Mouse (Mus musculus): ENCODE data around the gene Samd14. TPM values are rescaled to one million over a fixed set of nuclear protein-coding genes. Genes with fewer than 3 reads are reported as not detected.

Gene Samd14
- polyA plus RNA-seq, 1 experiment from 2014 or later: 89.2 TPM

DNA sequence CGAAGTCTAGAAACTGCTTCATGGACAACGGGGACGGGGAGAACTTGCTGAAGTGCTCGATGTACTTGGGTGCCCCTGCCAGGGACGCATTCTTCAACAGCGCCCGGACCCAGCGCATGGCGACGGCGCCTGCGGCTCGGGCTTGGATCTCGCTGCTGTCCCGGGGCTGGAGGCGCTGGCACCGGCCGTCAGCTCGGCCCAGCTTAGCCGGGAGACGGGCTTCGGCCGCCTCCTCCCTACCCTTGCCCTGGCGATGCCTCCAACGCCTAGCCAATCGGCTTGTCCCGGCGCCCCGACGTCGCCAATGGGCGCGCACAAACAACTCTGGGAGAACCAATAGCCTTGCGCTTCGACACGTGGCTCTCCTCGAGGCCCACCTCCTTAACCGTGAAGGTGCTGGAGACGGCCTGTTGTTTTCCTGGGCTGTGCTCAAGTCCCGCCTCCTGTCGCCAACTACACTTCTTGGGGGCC, 31.5 kb downstream of the Samd14 start, which contains the start of gene Pdk2:
Gene Pdk2, minus strand, starts transcription at position 216 of the 471 bp plus-strand sequence.
- ATAC-seq: peak; percentile 98
- Histone ChIP-seq H3K4me2 (peak within 1 kb of the TSS; percentile 83), H3K27ac (peak within 1 kb of the TSS; percentile 33; the same call in 1 of the 2 replicates), H3K9ac (peak within 1 kb of the TSS; percentile 68), H3K27me3 (0 out of 2 replicates have a peak, but pooled peaks cover 3% of the 10 kb centered on the region), H3K9me3 (replicated peaks) (no peaks in the 10 kb centered on the region), H3K4me1 (peaks cover 21% of the 10 kb centered on the region), H3K36me3 (ENCODE audit: poor library complexity, severe bottlenecking) (0 out of 2 replicates have a peak, but pooled peaks cover 9% of the 10 kb centered on the region), H3K4me3 (peak within 1 kb of the TSS; percentile 68)
- under 1% methylated on average over 41 of the region's 41 CpGs for WGBS

DNA sequence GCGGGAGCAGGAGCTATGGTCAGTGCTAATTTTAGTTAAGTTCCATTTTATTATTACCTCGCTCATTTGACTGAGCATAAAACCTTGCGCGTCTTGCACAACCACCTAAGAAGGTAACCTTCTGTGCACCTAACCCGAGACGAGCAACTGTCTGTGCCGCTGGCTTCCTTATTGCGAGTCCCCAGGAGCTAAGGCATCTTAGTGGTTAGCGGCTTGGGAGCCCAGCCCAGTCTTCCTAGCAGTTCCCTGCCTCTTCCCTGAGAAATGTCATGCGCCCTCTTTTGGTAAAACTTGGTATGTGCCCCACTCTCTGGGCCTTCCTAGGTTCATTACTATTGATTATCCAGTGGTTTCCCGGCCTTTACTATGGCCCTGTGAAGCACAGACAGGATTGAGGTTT, 32.4 kb downstream of the Samd14 start:
- peak overlapping the region; percentile 68 for H3K4me3 ChIP-seq
- ATAC-seq: peak; percentile 21; the same call in 1 of the 2 replicates
- no peaks in the 10 kb centered on the region for H3K9me3 ChIP-seq (replicated peaks)
- 0 out of 2 replicates have a peak, but pooled peaks cover 3% of the 10 kb centered on the region for H3K27me3 ChIP-seq
- no peak overlapping the region for H3K27ac ChIP-seq
- peak overlapping the region; percentile 83 for H3K4me2 ChIP-seq
- H3K9ac ChIP-seq: peak overlapping the region; percentile 43; the same call in 1 of the 2 replicates
- H3K4me1 ChIP-seq: peaks cover 19% of the 10 kb centered on the region
- WGBS: 2% methylated on average over 11 of the region's 11 CpGs
- H3K36me3 ChIP-seq (ENCODE audit: poor library complexity, severe bottlenecking): 0 out of 2 replicates have a peak, but pooled peaks cover 5% of the 10 kb centered on the region

DNA sequence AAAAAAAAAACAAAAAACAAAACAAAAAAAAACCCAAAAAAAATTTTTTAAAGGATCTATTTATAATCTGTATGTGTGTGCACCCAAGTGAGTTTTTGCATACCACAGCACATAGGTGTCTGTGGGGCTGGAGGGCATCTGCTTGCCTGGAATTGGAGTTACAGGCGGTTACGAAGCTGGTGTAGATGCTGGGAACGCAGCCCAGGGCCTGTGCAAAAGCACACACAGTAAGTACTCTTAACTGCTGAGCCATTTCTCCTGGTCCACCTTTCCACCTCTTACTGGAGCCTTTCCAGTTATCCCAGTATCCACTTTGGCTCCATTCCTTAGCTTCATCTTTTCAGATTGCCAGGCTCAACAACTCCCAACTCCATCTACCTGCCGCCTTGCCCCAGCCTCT, 33.4 kb downstream of the Samd14 start:
- H3K4me2 ChIP-seq: no peak overlapping the region
- no peak overlapping the region for H3K4me3 ChIP-seq
- no peak for ATAC-seq
- no peak overlapping the region for H3K27ac ChIP-seq
- 0 out of 2 replicates have a peak, but pooled peaks cover 3% of the 10 kb centered on the region for H3K27me3 ChIP-seq
- WGBS: 93% methylated on average over 4 of the region's 4 CpGs
- no peak overlapping the region for H3K9ac ChIP-seq
- peaks cover 17% of the 10 kb centered on the region for H3K4me1 ChIP-seq
- 0 out of 2 replicates have a peak, but pooled peaks cover 3% of the 10 kb centered on the region for H3K36me3 ChIP-seq (ENCODE audit: poor library complexity, severe bottlenecking)
- no peaks in the 10 kb centered on the region for H3K9me3 ChIP-seq (replicated peaks)

DNA sequence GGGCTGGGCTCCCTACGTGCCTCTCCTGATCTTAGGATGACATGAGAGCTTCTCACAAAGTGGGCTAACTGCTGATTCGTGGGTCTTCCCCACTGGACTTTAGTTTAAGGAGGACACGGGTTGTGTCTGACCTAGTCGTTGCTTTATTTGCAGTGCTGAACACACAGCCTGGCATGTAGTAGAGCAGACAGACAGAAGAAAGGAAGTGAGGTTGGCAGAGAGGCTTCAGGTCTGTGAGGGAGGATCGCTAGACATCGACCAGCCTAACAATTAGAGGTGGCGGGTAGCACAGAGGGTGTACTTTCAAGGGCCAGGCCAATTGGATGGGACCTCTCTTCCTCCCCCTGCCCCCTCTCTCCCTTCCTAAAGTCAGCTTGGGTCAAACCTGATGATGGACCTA, 33.9 kb downstream of the Samd14 start:
- H3K4me3 ChIP-seq: no peak overlapping the region
- H3K9ac ChIP-seq: no peak overlapping the region
- no peaks in the 10 kb centered on the region for H3K9me3 ChIP-seq (replicated peaks)
- WGBS: 53% methylated on average over 7 of the region's 7 CpGs
- H3K27me3 ChIP-seq: 0 out of 2 replicates have a peak, but pooled peaks cover 3% of the 10 kb centered on the region
- H3K4me1 ChIP-seq: peaks cover 17% of the 10 kb centered on the region
- 0 out of 2 replicates have a peak, but pooled peaks cover 3% of the 10 kb centered on the region for H3K36me3 ChIP-seq (ENCODE audit: poor library complexity, severe bottlenecking)
- H3K4me2 ChIP-seq: no peak overlapping the region
- ATAC-seq: no peak
- H3K27ac ChIP-seq: no peak overlapping the region

DNA sequence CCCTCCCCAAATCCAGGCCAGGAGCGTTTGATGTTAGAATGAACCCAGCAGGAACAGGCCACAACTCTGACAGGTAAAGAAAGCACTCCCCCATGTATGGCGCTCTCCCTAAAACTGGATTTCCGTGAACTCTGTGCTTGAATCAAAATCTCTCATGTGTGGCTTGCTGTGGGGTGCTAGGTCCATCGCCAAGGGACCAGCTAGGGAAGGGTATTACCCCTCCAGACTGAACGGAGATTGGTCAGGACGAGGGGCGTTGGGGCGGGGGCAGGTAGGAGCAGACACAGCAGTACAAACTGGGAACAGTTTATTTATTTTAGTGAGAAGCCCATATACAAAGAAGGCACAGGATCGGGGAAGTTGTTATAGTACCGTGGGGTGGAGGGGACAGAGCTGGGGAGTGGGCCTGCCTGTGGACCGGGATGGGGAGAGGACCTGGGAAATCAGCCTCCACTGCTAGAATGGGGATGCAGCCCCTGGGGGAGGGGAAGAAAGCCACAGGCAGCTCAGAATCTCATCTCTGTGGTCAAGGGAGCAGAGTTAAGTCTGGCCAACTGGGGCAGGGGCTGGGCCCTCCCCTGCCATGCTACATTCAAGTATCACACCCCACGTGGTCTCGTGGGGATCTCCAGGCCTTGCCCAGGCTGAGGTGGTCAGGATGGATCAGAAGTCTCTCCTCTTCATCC, 34.6 kb downstream of the Samd14 start:
- H3K4me1 ChIP-seq: peaks cover 17% of the 10 kb centered on the region
- no peak overlapping the region for H3K4me3 ChIP-seq
- ATAC-seq: no peak
- H3K9ac ChIP-seq: no peak overlapping the region
- no peak overlapping the region for H3K27ac ChIP-seq
- no peaks in the 10 kb centered on the region for H3K9me3 ChIP-seq (replicated peaks)
- H3K36me3 ChIP-seq (ENCODE audit: poor library complexity, severe bottlenecking): no peaks in the 10 kb centered on the region
- WGBS: 54% methylated on average over 12 of the region's 13 CpGs
- H3K27me3 ChIP-seq: 0 out of 2 replicates have a peak, but pooled peaks cover 3% of the 10 kb centered on the region
- H3K4me2 ChIP-seq: no peak overlapping the region

DNA sequence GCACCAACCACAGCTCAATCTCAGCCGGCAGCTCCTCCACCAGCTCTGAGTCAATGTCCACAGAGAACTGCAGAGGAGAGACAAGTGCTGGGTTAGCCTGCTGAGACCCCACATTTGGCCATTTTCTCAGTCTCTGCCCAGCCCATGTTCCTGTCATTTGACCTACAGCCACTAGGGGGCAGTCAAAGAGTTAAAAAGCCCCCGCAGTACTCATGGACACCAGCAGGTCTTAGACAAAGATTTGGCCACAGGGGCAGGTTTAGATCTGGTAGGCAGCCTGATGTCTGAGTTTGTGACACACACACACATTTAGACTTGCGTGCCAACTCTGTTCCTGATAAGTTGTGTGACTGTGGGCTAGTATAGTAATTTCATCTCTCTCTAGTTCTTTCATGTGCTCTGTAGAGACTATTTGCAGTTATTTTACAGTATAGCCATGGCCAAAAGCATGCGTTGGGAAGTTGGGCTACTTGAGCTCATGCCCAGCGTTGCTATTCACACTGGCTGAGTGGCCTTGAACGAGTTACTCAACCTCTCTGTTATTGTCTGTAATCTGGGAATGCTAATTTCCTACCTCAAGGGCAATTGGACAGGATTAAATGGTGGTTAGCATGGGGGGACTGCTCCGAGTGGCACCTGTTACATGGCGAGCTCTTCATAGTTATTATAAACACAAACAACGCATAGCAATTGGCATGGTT, 37.5 kb downstream of the Samd14 start:
- Histone ChIP-seq H3K9me3 (replicated peaks) (no peaks in the 10 kb centered on the region), H3K4me3 (no peak overlapping the region), H3K9ac (no peak overlapping the region), H3K4me2 (no peak overlapping the region), H3K36me3 (ENCODE audit: poor library complexity, severe bottlenecking) (no peaks in the 10 kb centered on the region), H3K27me3 (0 out of 2 replicates have a peak, but pooled peaks cover 3% of the 10 kb centered on the region), H3K4me1 (no peaks in the 10 kb centered on the region), H3K27ac (no peak overlapping the region)
- 55% methylated on average over 9 of the region's 9 CpGs for WGBS
- ATAC-seq: peak; percentile 52

DNA sequence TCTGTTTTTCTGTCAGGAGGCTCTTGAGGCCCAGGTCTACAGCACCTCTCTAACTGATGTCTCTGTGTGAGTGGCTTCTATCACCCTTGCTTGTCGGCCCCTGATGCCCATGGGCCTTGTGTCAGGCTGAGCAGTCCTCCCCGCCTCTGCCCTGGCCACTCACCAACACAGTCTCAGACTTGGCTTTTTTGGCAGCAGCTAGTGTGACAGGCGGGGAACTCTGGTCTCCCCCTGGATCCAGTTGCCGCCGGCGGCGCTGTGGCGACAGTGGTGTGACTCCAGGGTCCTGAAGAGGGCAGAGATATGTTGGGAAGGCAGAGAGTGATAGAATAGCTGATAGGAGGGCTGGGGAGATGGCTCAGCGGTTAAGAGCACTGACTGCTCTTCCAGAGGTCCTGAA, 43.4 kb downstream of the Samd14 start:
- no peaks in the 10 kb centered on the region for H3K36me3 ChIP-seq (ENCODE audit: poor library complexity, severe bottlenecking)
- 79% methylated on average over 9 of the region's 9 CpGs for WGBS
- H3K9me3 ChIP-seq (replicated peaks): no peaks in the 10 kb centered on the region
- no peak overlapping the region for H3K4me2 ChIP-seq
- no peak for ATAC-seq
- H3K4me3 ChIP-seq: no peak overlapping the region
- H3K27me3 ChIP-seq: peaks cover 13% of the 10 kb centered on the region; the same call in 1 of the 2 replicates
- no peak overlapping the region for H3K27ac ChIP-seq
- peaks cover 14% of the 10 kb centered on the region for H3K4me1 ChIP-seq
- H3K9ac ChIP-seq: no peak overlapping the region

DNA sequence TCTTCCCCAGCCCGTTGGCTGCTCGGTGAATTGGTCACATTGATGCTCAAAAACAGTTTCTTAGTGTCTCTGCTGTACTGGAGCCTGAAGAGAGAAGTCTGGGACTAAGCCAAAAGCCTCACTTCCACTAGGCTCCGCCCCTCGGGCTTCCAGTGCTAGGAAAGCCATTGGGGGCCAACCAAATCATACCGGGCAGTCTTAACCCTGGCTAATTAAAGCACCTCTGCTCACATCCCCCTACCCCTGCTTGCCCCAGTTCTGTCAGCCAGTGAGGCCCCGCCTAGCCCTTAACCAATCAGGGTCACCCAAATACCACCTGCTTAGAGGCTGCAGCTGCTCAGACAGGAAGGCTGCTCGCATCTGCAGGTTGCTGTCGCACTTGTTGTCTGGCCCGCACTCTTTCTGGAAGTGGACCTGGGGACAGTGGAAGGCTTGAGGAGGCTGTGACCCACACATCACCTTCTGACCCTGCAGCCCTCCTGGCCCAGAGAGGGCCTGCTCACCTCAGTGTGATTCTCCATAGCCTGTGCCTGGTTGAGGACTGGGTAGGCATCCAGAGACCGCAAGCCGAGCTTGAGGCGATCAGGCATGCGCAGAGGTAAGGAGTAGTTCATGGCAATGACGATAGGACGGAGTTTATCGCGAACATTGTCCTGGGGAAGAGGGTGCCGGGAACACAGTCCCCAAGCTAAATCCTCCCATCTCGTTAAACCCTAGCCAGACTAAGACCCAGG, 47.3 kb downstream of the Samd14 start:
- Histone ChIP-seq H3K9ac (peak overlapping the region; percentile 28; the same call in 1 of the 2 replicates), H3K36me3 (ENCODE audit: poor library complexity, severe bottlenecking) (no peaks in the 10 kb centered on the region), H3K4me1 (peaks cover 14% of the 10 kb centered on the region), H3K4me2 (peak overlapping the region; percentile 55), H3K27ac (no peak overlapping the region), H3K27me3 (peaks cover 16% of the 10 kb centered on the region; the same call in 1 of the 2 replicates), H3K4me3 (0 out of 2 replicates have a peak overlapping the region, but pooled peaks have one; percentile 21), H3K9me3 (replicated peaks) (no peaks in the 10 kb centered on the region)
- 7% methylated on average over 19 of the region's 19 CpGs for WGBS
- ATAC-seq: peak; percentile 48; the same call in 1 of the 2 replicates

DNA sequence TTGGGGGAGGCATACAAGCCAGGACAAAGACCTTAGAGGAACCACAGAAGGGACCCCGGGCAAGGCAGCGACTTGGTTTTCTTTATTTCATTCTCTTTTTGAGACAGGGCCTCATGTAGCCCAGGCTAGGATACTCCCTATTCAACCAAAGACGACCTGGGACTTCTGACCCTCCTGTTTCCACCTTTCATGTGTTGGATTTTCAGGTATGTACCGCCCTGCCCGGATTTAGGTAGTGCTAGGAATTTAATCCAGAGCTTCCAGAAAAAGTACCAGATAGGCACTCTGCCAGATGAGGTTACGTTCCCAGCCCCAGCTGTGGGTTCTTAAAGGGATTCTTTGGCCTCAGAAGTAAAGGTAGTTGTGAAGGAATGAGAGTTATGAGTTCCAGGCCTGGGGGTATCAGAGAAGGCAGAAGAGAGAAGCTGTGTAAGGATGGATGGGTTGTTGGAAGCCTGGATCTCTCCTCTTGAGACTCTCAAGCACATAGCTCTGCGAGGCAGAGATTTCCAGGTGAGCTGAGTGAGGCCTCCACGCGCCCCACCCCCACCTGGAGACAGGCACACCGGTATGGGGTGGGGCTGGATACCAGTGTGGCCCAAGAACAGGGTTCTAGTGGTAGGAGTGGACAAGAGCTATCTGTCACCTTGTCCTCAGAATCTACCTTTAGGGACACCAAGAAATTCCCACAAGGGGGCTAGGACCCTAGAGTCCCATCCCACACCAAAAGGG, 59.7 kb downstream of the Samd14 start:
- no peaks in the 10 kb centered on the region for H3K4me1 ChIP-seq
- H3K9me3 ChIP-seq (replicated peaks): no peaks in the 10 kb centered on the region
- no peak overlapping the region for H3K4me2 ChIP-seq
- no peak for ATAC-seq
- H3K27me3 ChIP-seq: peaks cover 13% of the 10 kb centered on the region
- 88% methylated on average over 10 of the region's 10 CpGs for WGBS
- H3K36me3 ChIP-seq (ENCODE audit: poor library complexity, severe bottlenecking): no peaks in the 10 kb centered on the region
- H3K9ac ChIP-seq: no peak overlapping the region
- no peak overlapping the region for H3K27ac ChIP-seq
- H3K4me3 ChIP-seq: no peak overlapping the region

DNA sequence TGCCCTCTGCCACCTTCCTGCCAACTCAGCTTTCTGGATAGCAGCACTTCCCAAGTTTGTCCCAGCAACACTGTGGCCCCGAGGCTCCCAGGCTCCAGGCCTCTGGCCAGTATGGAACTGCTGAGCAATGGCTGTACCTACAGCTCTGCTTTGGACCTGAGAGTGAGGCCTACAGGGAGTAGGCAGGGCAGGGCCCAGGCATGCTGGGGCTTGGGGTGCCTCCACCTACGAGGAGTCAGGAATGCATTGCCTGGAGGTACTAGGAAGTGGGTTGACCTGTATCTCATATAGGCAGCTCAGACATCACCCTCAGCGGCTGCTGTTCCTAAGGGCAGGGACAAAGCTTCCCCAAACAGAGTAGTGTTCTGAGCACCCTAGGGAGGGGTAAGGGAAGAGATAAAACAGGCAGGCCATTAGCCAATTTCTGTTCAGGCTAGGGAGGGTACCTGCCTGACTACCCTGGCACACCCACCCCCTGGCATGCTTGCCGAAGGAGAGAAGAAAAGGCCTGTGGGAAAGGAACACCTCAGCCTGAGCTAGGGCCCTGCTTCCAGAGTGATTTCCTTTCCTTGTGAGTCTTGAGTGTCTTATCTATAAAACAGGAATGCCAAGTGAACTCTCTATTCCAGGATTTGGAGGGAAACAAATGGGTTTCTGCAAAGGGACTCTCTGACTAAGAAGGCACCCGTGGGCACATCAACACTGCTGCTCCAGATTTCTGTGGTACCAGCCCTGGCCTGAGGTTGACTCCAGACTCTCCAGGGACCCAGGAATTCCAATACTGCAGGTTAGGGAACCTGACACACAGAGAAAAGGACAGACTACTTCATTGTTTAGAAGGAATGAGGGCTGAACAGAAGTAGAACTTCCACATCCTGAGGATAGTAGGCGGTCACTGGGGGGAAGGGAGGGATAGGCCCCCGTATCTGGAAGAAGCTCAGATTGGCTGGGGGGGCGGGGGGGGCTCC, 60.7 kb downstream of the Samd14 start:
- Histone ChIP-seq H3K27ac (no peak overlapping the region), H3K4me3 (no peak overlapping the region), H3K36me3 (ENCODE audit: poor library complexity, severe bottlenecking) (no peaks in the 10 kb centered on the region), H3K9me3 (replicated peaks) (no peaks in the 10 kb centered on the region), H3K4me1 (peaks cover 4% of the 10 kb centered on the region), H3K9ac (no peak overlapping the region), H3K27me3 (peaks cover 23% of the 10 kb centered on the region), H3K4me2 (no peak overlapping the region)
- 72% methylated on average over 8 of the region's 8 CpGs for WGBS
- no peak for ATAC-seq
